Mouse (Mus musculus) intestine, embryonic 16.5 days (tissue): ENCODE data around the gene Ubac2. TPM values are rescaled to one million over a fixed set of nuclear protein-coding genes. Genes with fewer than 3 reads are reported as not detected.

Experiments
- ATAC-seq: fragments of 200-750 bp; cut with Nextera tagmentation; 2 replicates; pipeline ENCODE4 v1.8.0; 2017; ENCODE audit warnings: moderate TSS enrichment, moderate library complexity
- H3K27ac ChIP-seq: fragments of 300-500 bp; sonication (generic); 2 replicates; pipeline ENCODE4 v1.5.1; 2014; ENCODE audit warnings: mild to moderate bottlenecking, low read length
- H3K27me3 ChIP-seq: fragments of 300-500 bp; sonication (generic); replicated peaks from 2 replicates; pipeline ENCODE4 v1.6.1; 2014; ENCODE audit warnings: low read length, control low read depth, mixed read lengths; ENCODE audit not compliant: control insufficient read depth, insufficient read depth
- H3K36me3 ChIP-seq: fragments of 300-500 bp; sonication (generic); 2 replicates; pipeline ENCODE4 v1.6.1; 2014; ENCODE audit warnings: low read length, control low read depth; ENCODE audit not compliant: control insufficient read depth, insufficient read depth
- H3K4me1 ChIP-seq: fragments of 300-500 bp; sonication (generic); 2 replicates; pipeline ENCODE4 v1.6.1; 2014; ENCODE audit warnings: low read length, control low read depth, mixed read lengths; ENCODE audit not compliant: control insufficient read depth, insufficient read depth
- H3K4me2 ChIP-seq: fragments of 300-500 bp; sonication (generic); 2 replicates; pipeline ENCODE4 v1.6.1; 2014; ENCODE audit warnings: low read depth, low read length, control low read depth
- H3K4me3 ChIP-seq: fragments of 300-500 bp; sonication (generic); 2 replicates; pipeline ENCODE4 v1.5.1; 2014; ENCODE audit warnings: mild to moderate bottlenecking, low read length
- H3K9ac ChIP-seq: fragments of 300-500 bp; sonication (generic); 2 replicates; pipeline ENCODE4 v1.6.1; 2014; ENCODE audit warnings: low read depth, low read length
- H3K9me3 ChIP-seq: fragments of 300-500 bp; sonication (generic); 2 replicates; pipeline ENCODE4 v1.6.1; 2016; ENCODE audit warnings: low read length, control low read depth; ENCODE audit not compliant: control insufficient read depth
- WGBS: fragments of 180-500 bp; shearing (Covaris S2); extraction: QIAGEN DNeasy Blood & Tissue Kit; methylation state at CpG from one replicate; pipeline ENCODE4 v1.1.7; 2014; 5-methylcytosine and 5-hydroxymethylcytosine counted together
- polyA plus RNA-seq: library from polyadenylated mRNA; unstranded; fragments of >200 nt; fragmentation: Nextera tagmentation; extraction: Ambion mirVana; gene quantifications from 2 replicates; pipeline ENCODE4 v1.2.1, GENCODE M21; 2015

Ubac2 gene
- polyA plus RNA-seq, 1 experiment from 2014 or later, result 63.3 TPM

DNA sequence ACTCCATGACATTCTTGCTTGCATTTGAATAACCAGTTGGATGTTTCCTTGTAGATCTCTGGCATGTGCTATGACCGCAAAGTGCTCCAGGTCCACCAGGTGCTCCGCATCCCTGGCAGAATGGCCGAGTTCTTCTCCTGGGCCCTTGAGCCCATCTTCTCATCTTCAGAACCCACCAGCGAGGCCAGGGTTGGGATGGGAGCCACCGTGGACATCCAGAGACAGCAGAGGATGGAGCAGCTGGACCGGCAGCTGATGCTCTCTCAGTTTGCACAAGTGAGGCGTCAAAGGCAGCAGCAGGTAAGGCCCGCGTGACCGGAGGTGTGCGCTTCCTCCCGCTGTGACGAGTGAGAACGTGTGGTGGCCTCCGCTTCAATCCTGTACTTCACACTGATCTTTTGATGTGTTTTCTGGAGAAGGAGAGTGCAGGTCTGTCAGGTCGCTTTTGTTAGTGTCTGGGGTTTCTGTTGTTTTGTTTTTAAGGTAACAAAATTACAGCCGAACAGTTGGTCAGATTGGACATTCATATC lies 115.8 kb downstream of the Ubac2 start:
- no peak overlapping the region for H3K4me3 ChIP-seq
- H3K36me3 ChIP-seq, result peaks cover 3% of the 10 kb centered on the region; the same call in 1 of the 2 replicates
- no peak overlapping the region for H3K9ac ChIP-seq
- no peaks in the 10 kb centered on the region for H3K4me1 ChIP-seq
- H3K4me2 ChIP-seq, result no peak overlapping the region
- H3K27me3 ChIP-seq, result no peaks in the 10 kb centered on the region
- WGBS, result 92% methylated on average over 17 of the region's 17 CpGs
- no peak overlapping the region for H3K27ac ChIP-seq
- no peaks in the 10 kb centered on the region for H3K9me3 ChIP-seq
- ATAC-seq, result no peak

- H3K27ac ChIP-seq, result no peak overlapping the region
- H3K9ac ChIP-seq, result no peak overlapping the region
- no peak overlapping the region for H3K4me2 ChIP-seq
- WGBS, result 92% methylated on average over 7 of the region's 7 CpGs
- H3K4me1 ChIP-seq, result no peaks in the 10 kb centered on the region
- H3K27me3 ChIP-seq, result no peaks in the 10 kb centered on the region
- no peaks in the 10 kb centered on the region for H3K9me3 ChIP-seq
- peaks cover 3% of the 10 kb centered on the region; the same call in 1 of the 2 replicates for H3K36me3 ChIP-seq
- no peak for ATAC-seq
- H3K4me3 ChIP-seq, result no peak overlapping the region
Observed at GRCm38 (mm10) chr14:121994846-121995556, 116.6 kb downstream of the Ubac2 start.

- Histone ChIP-seq H3K36me3 (peaks cover 3% of the 10 kb centered on the region; the same call in 1 of the 2 replicates), H3K4me3 (no peak overlapping the region), H3K9me3 (no peaks in the 10 kb centered on the region), H3K9ac (no peak overlapping the region), H3K4me1 (no peaks in the 10 kb centered on the region), H3K27ac (no peak overlapping the region), H3K27me3 (no peaks in the 10 kb centered on the region), H3K4me2 (no peak overlapping the region)
- ATAC-seq, result no peak
- WGBS, result 88% methylated on average over 1 of the region's 1 CpGs
Observed at GRCm38 (mm10) chr14:121995557-121995870, 117.1 kb downstream of the Ubac2 start.

DNA sequence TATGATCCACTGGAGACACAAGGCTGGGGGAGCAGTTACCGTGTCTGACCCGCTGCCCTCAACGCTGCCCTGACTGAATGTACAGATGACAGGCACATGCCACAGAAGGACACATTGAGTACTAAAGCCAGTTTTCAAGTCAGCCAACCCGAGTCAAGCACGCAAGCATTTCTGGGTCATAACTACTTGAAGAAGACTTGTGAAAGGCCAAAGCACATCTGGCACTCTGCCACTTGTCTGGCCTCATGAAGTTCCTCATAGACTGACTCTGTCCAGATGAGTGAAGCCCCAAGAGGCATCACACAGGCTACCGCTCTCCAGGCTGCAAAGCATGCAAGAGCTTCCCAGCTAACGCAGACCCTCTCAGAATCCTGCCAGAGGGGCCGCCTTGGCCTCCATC lies 118.4 kb downstream of the Ubac2 start:
- WGBS, result 84% methylated on average over 8 of the region's 8 CpGs

DNA sequence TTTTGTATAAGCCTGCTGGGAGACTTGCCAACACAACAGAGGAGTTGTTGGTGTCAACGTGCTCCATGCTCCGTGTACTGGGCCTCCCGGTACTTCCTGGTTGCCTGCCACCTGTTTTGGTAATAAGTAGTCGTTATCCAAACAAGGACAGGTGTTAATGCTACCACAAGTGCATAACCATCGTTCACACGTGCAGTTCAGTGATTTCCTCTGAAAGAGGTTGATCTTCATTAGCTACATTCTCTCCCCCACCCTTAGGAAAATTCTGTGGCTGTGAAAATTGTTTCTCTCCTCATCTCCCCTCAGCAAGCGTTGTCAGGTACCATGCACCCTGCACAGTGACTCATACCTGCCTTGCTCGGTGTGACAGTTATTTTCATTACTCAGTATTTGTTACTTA lies 121.0 kb downstream of the Ubac2 start:
- H3K9me3 ChIP-seq, result no peaks in the 10 kb centered on the region
- H3K4me2 ChIP-seq, result no peak overlapping the region
- no peaks in the 10 kb centered on the region for H3K4me1 ChIP-seq
- H3K27ac ChIP-seq, result no peak overlapping the region
- H3K27me3 ChIP-seq, result no peaks in the 10 kb centered on the region
- no peak overlapping the region for H3K9ac ChIP-seq
- 0 out of 2 replicates have a peak, but pooled peaks cover 3% of the 10 kb centered on the region for H3K36me3 ChIP-seq
- peak; percentile 57 for ATAC-seq
- 69% methylated on average over 8 of the region's 8 CpGs for WGBS
- no peak overlapping the region for H3K4me3 ChIP-seq

More for the DNA sequence above, 118.4 kb downstream of the Ubac2 start:
- H3K36me3 ChIP-seq, result peaks cover 3% of the 10 kb centered on the region; the same call in 1 of the 2 replicates
- no peak overlapping the region for H3K4me3 ChIP-seq
- ATAC-seq, result no peak
- no peak overlapping the region for H3K27ac ChIP-seq
- no peak overlapping the region for H3K9ac ChIP-seq
- no peaks in the 10 kb centered on the region for H3K4me1 ChIP-seq
- H3K27me3 ChIP-seq, result no peaks in the 10 kb centered on the region
- no peaks in the 10 kb centered on the region for H3K9me3 ChIP-seq
- no peak overlapping the region for H3K4me2 ChIP-seq

DNA sequence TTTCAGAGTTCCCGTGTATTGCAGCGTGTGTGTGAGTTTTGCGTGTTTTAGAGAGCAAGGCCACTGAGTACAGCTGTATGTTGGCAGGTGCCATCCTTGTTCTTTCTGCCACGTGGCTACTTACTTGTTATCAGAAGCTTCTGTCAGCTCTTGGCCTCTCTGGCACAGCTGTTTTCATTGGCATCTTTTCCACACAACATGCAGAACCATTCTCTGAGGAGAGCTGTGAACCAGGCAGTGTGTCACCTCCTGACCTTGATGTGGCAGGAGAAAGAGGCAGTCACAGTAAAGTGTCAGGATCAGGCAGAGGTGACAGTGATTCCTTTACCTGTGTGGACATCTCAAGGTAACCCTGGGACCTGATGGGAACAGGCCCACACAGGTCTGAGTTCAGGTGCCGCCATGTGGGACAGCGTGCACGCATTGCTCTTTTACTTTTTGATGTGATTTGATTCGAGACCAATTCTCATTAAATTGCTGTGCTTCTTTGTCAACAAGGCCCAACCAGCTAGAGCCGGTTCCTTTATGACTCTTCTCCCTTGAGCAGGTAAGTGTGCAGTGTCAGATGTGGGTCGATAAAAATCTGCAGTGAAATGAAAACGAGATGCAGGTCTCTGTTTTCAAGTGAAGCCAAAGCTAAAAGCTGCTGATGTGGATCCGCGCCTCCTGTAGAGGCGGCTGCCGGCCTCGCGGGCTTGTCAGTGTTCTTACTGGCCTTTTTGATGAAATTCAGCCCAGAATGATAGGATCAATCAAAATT lies 122.1 kb downstream of the Ubac2 start:
- no peak overlapping the region for H3K4me3 ChIP-seq
- H3K4me2 ChIP-seq, result no peak overlapping the region
- ATAC-seq, result no peak
- no peaks in the 10 kb centered on the region for H3K9me3 ChIP-seq
- H3K9ac ChIP-seq, result no peak overlapping the region
- H3K4me1 ChIP-seq, result no peaks in the 10 kb centered on the region
- 93% methylated on average over 17 of the region's 17 CpGs for WGBS
- H3K27ac ChIP-seq, result no peak overlapping the region
- H3K36me3 ChIP-seq, result 0 out of 2 replicates have a peak, but pooled peaks cover 3% of the 10 kb centered on the region
- H3K27me3 ChIP-seq, result no peaks in the 10 kb centered on the region

- Histone ChIP-seq H3K4me2 (no peak overlapping the region), H3K27ac (no peak overlapping the region), H3K4me1 (no peaks in the 10 kb centered on the region), H3K4me3 (no peak overlapping the region), H3K9ac (no peak overlapping the region), H3K27me3 (no peaks in the 10 kb centered on the region), H3K36me3 (0 out of 2 replicates have a peak, but pooled peaks cover 3% of the 10 kb centered on the region), H3K9me3 (no peaks in the 10 kb centered on the region)
- 93% methylated on average over 7 of the region's 7 CpGs for WGBS
- ATAC-seq, result no peak
Observed at GRCm38 (mm10) chr14:122002224-122002623, 123.8 kb downstream of the Ubac2 start.

GRCm38 (mm10) chr14:122003812-122004211 lies 125.4 kb downstream of the Ubac2 start:
- Histone ChIP-seq H3K9me3 (no peaks in the 10 kb centered on the region), H3K4me3 (no peak overlapping the region), H3K27me3 (no peaks in the 10 kb centered on the region), H3K9ac (no peak overlapping the region), H3K4me1 (no peaks in the 10 kb centered on the region), H3K4me2 (no peak overlapping the region), H3K36me3 (no peaks in the 10 kb centered on the region), H3K27ac (no peak overlapping the region)
- ATAC-seq, result no peak

- no peak overlapping the region for H3K4me2 ChIP-seq
- 0 out of 2 replicates have a peak overlapping the region, but pooled peaks have one; percentile 1 for H3K27ac ChIP-seq
- 72% methylated on average over 4 of the region's 4 CpGs for WGBS
- no peak overlapping the region for H3K4me3 ChIP-seq
- H3K9ac ChIP-seq, result no peak overlapping the region
- H3K36me3 ChIP-seq, result no peaks in the 10 kb centered on the region
- H3K9me3 ChIP-seq, result no peaks in the 10 kb centered on the region
- ATAC-seq, result peak; percentile 71
- peaks cover 7% of the 10 kb centered on the region for H3K4me1 ChIP-seq
- no peaks in the 10 kb centered on the region for H3K27me3 ChIP-seq
Observed at GRCm38 (mm10) chr14:122008261-122008660, 129.8 kb downstream of the Ubac2 start.
